Mouse (Mus musculus): ENCODE results near the gene Slfn5. TPM values are rescaled to one million over a fixed set of nuclear protein-coding genes. Genes with fewer than 3 reads are reported as not detected.

Slfn5 gene
- polyA plus RNA-seq (2012; rRNA removed; ENCODE audit: low replicate concordance): 12.2 and 27.0 TPM in 2 replicates

DNA sequence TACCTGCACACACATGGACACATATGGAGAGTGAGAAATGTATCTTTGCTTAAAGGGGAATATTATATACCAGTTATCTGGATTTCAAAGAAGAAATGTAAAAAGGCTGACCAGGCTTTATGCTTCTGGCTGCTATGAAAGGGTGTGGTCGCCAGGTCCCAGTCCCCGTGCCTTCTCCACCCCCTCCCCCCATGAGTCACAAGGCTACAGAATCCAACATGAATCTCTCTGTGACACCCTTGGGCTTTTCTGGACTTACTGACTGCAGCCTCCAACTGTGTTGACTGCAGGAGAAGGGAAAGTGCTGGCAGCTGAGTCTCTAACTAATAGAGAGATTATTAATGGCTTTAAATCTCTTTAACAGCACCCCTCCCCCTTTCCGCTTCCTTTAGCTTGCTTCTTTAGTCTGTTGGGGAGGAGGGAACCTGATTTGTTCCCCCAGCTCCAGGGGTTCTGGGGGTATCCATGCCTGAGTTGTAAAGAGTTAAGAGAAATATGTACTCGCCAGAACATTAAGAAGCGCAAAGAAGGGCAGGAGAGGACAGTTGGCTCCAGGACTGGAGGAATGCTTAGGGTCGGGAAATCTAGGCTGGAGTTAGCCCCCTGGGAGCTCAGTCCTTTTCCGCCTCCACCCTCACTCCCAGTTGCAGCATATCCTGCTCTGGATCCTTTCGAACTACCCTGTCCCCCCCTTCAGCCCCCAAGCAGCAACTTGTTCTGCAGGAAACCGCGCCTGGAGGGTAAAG lies at the start of gene Slfn5:
TSS of gene Slfn5 (plus strand) at position 614 of the 746 bp plus-strand sequence.

DNA sequence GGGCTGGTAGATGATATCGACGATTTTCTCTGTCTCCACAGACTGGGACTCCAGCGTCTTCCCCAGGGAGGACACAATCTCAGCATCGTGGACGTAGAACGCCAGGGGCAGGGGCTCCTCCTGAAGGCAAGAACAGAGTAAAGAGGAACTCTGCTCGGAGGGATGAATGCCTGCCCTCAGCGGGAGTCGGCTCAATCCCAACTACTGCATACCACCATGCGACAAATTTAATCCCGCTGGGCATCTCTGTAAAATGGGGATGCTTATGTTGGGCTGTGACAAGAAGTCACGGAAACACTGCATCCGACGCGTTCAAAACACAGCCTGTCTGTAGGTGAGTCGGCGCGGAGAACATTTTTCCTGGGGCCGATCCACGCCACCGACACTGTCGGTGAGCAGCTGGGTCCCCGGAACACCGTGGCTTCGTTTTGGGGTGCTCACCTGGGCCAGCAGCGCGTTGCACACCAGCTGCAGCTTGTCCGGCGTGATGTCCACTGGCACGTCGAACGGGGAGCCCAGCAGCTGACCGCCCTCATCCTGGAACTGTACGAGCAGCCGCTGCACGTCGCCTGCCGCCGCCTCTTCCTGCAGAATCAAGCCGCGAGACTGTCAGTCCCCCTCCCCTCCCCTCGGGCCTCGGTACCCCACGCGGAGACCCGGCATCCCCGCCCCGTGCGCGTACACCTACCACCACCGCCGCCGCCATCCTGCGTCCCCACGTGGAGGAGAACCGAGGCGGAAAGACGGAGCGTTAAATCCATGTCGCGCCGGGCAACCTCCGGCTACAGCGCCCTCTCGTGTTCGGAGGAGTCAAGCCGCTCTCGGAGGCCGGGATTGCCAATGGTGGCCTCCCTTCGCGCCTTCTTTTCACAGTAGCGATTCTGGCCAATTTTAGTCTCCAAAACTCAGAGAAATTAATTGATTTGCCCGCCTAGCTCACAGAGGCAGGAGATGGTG lies 43.2 kb upstream of the Slfn5 start, which contains the start of gene Nle1:
TSS of gene Nle1 (minus strand) at position 761 of the 957 bp plus-strand sequence.

DNA sequence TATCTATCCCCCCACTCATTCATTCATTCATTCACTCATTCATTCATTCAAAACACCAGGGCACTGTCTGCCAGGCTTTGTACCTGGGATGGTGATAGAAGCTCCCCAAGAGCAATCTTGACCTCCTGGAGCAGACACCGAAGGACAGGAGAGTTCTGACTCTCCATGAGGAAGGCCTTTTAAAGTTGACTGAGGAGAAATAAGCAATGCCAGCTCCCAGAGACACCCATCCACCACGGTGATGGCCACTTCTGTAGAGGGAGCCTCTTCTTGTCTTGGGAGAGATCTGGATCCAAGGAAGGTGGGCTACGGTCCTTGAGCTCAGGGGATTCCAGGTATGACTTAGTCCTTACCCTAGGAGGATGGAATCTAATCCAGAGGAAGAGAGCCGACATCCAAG lies 40.9 kb upstream of the Slfn5 start, which contains the start of gene Unc45b:
TSS of gene Unc45b (plus strand) at position 301 of the 400 bp plus-strand sequence.

DNA sequence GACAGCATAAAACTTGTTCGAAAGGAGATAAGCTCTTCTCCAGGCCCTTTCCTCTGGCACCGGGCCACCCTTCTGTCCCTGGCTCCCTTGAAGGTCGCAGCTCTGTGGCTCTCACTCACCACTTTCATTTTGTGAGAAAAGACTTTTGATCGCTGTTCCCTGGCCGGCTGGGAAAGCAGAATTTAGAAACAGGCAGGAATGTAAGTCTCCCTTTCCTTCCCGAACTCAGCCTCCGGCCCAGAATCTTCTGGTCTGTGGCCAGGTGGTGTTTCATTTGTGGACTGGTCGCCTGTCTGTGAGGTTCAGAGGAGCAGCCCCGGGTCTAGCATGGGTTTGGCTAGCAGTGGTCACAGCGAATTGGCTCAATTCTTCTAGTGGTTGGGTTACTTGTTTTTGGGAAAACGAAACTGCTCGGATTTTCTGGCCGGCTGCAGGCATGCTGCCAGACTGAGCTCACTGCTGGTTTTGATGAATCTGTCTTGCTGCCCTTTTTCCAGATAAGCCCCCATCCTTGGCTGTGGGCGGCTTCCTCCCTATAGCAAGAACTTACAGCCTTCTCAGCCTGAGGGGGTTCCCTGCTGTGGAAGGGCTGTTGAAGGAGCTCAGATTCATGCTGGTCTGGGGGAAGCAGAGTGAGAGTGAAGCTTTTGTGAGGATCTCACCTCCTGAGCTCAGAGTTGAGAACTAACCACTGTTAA lies 40.5 kb downstream of the Slfn5 start, which contains the start of gene Slfn9:
TSS of gene Slfn9 (minus strand) at position 362 of the 698 bp plus-strand sequence.

Other genes starting within 250 kb of the Slfn5 start
- 0.16 and 0.33 TPM in 2 replicates for gene Cct6b, start 187.0 kb upstream of the Slfn5 start, polyA plus RNA-seq (2012; rRNA removed; ENCODE audit: low replicate concordance)
- 3.3 and 4.4 TPM in 2 replicates for gene Zfp830, start 187.0 kb upstream of the Slfn5 start, polyA plus RNA-seq (2012; rRNA removed; ENCODE audit: low replicate concordance)
- 12.5 and 18.0 TPM in 2 replicates for gene Lig3, start 170.2 kb upstream of the Slfn5 start, polyA plus RNA-seq (2012; rRNA removed; ENCODE audit: low replicate concordance)
- gene Rffl, start 80.1 kb upstream of the Slfn5 start, polyA plus RNA-seq (2012; rRNA removed; ENCODE audit: low replicate concordance): 12.6 and 19.4 TPM in 2 replicates
- 19.5 and 19.6 TPM in 2 replicates for gene Rad51d, start 60.7 kb upstream of the Slfn5 start, polyA plus RNA-seq (2012; rRNA removed; ENCODE audit: low replicate concordance)
- gene Fndc8, start 59.2 kb upstream of the Slfn5 start, polyA plus RNA-seq (2012; rRNA removed; ENCODE audit: low replicate concordance): 2.0 and 2.5 TPM in 2 replicates
- gene Nle1, start 42.9 kb upstream of the Slfn5 start, polyA plus RNA-seq (2012; rRNA removed; ENCODE audit: low replicate concordance): 39.4 and 50.3 TPM in 2 replicates
- gene Unc45b, start 40.8 kb upstream of the Slfn5 start, polyA plus RNA-seq (2012; rRNA removed; ENCODE audit: low replicate concordance): 6.5 and 28.9 TPM in 2 replicates
- 1.1 and 1.4 TPM in 2 replicates for gene Slfn9, start 40.5 kb downstream of the Slfn5 start, polyA plus RNA-seq (2012; rRNA removed; ENCODE audit: low replicate concordance)
- 2.3 and 3.7 TPM in 2 replicates for gene Slfn8, start 69.5 kb downstream of the Slfn5 start, polyA plus RNA-seq (2012; rRNA removed; ENCODE audit: low replicate concordance)
- 16.3 and 18.4 TPM in 2 replicates for gene Slfn2, start 113.8 kb downstream of the Slfn5 start, polyA plus RNA-seq (2012; rRNA removed; ENCODE audit: low replicate concordance)
- 11.5 and 11.9 TPM in 2 replicates for gene Slfn1, start 165.5 kb downstream of the Slfn5 start, polyA plus RNA-seq (2012; rRNA removed; ENCODE audit: low replicate concordance)
- gene Slfn4, start 223.8 kb downstream of the Slfn5 start, polyA plus RNA-seq (2012; rRNA removed; ENCODE audit: low replicate concordance): 0.20 and 1.0 TPM in 2 replicates
- gene Slfn3, start 240.0 kb downstream of the Slfn5 start, polyA plus RNA-seq (2012; rRNA removed; ENCODE audit: low replicate concordance): 0.33 and 1.1 TPM in 2 replicates

Measured in mammary gland, adult 2 months (tissue).